Mouse (Mus musculus): ENCODE measurements around the gene Pes1. TPM values are rescaled to one million over a fixed set of nuclear protein-coding genes. Genes with fewer than 3 reads are reported as not detected.
A peak's percentile ranks its signal among the peaks of the same experiment; 100 is the strongest.

Pes1 gene
- polyA plus RNA-seq, 1 experiment from 2014 or later: 75.7 TPM

DNA sequence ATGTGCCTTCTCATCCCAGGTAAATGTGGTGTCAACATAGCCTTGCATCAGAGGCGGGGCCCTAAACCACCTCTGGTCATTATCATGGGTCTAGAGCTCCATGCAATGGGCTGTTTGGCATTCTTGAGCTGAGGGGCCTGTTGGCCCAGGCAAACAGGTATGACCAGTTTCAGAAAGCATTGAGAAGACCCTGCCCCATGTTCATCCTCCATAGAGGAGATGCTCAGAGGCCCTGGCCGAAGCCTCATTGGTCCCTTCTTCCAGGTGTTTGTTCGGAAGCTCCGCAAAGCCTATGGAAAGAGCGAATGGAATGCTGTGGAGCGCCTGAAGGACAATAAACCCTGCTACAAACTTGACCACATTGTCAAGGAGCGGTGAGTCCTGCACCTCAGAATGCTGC, 6.6 kb downstream of the Pes1 start:
- Histone ChIP-seq H3K4me2 (replicated peaks) (no peak overlapping the region), H3K4me3 (no peak overlapping the region), H3K27me3 (replicated peaks) (no peaks in the 10 kb centered on the region), H3K9ac (no peak overlapping the region), H3K27ac (no peak overlapping the region), H3K36me3 (peaks cover 71% of the 10 kb centered on the region), H3K9me3 (no peaks in the 10 kb centered on the region), H3K4me1 (no peaks in the 10 kb centered on the region)
- no peak for ATAC-seq (ENCODE audit: low FRiP score, low read depth)
- WGBS: 95% methylated on average over 7 of the region's 7 CpGs

DNA sequence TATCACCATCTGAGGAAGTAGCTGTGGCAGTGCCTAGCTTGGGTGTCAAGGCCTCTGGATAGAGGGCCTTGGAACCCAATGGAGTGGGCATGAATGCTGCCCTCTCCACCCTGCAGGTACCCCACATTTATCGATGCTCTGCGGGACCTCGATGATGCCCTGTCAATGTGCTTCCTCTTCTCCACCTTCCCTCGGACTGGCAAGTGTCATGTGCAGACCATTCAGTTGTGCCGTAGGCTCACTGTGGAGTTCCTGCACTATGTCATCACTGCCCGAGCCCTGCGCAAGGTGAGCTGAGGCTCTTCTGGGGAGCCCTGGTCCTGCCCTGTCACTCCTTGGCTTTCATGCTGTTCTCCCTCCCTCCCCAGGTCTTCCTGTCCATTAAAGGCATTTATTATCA, 9.3 kb downstream of the Pes1 start:
- H3K27me3 ChIP-seq (replicated peaks): no peaks in the 10 kb centered on the region
- WGBS: 97% methylated on average over 7 of the region's 7 CpGs
- H3K4me3 ChIP-seq: no peak overlapping the region
- H3K9me3 ChIP-seq: no peaks in the 10 kb centered on the region
- no peak overlapping the region for H3K9ac ChIP-seq
- H3K27ac ChIP-seq: no peak overlapping the region
- peaks cover 97% of the 10 kb centered on the region for H3K36me3 ChIP-seq
- no peaks in the 10 kb centered on the region for H3K4me1 ChIP-seq
- no peak overlapping the region for H3K4me2 ChIP-seq (replicated peaks)
- ATAC-seq (ENCODE audit: low FRiP score, low read depth): no peak

DNA sequence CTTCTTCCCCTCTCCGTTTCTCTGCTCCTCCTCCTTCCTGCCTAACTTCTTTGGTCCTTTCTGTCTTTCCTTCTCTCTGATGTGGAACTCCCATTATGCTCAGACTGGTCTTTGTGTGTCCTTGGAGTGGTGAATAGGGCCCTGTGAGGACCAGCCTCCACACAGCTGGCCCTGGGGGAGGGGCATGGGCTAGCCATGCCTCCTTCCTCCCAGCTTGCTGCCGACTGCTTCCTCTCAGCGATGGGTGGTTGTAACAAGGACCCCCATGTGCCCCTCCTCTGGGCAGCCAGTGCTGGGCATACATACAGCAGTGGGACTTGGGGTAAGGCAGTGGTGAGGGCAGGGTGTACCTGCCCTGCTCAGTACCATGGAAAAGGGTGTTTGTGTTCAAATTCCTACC, 10.5 kb downstream of the Pes1 start:
- WGBS: 45% methylated on average over 3 of the region's 3 CpGs
- H3K27ac ChIP-seq: no peak overlapping the region
- ATAC-seq (ENCODE audit: low FRiP score, low read depth): no peak
- H3K4me2 ChIP-seq (replicated peaks): no peak overlapping the region
- H3K9me3 ChIP-seq: no peaks in the 10 kb centered on the region
- no peak overlapping the region for H3K4me3 ChIP-seq
- H3K36me3 ChIP-seq: peaks cover 100% of the 10 kb centered on the region
- no peak overlapping the region for H3K9ac ChIP-seq
- no peaks in the 10 kb centered on the region for H3K4me1 ChIP-seq
- H3K27me3 ChIP-seq (replicated peaks): no peaks in the 10 kb centered on the region

DNA sequence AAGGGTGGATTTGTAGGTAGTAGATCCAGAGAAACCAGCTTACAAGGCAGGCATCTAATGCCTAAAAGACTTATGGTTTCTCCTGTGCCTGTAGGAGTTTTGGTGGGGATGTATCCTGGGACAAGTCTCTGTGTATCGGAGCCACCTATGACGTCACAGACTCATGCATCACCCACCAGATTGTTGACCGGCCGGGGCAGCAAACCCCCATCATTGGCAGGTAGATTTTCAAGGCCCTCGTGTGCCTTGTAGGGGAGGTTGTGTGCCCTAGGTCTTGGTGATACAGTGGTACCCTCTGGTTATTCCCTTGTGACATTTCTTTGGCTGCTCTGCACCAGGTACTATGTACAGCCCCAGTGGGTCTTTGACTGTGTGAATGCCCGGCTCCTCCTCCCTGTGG, 12.9 kb downstream of the Pes1 start, which contains the start of gene 4930556J24Rik:
Gene 4930556J24Rik, minus strand, starts transcription at position 101 of the 400 bp plus-strand sequence.
- Histone ChIP-seq H3K4me2 (replicated peaks) (no peak within 1 kb of the TSS), H3K27ac (no peak within 1 kb of the TSS)

DNA sequence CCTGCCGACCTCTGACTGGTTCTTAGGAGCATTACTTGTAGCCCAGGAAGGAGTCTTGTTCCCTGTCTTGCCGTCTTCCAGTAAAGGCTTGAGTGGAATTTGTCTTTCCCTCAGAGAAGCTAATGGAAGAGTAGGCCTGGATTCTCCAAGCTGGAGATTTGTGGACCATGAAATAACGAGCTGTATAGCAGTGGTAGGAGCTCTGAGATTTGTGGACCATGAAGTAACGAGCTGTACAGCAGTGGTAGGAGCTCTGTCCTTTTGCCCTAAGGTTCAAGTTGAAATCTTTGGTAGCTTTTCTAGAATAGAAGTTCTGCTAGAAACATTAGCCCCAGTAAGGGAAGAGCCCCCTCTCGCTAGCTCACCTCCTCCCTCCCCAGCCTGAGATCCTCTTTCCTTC, 14.6 kb downstream of the Pes1 start:
- no peak for ATAC-seq (ENCODE audit: low FRiP score, low read depth)
- H3K9ac ChIP-seq: no peak overlapping the region
- peaks cover 79% of the 10 kb centered on the region for H3K36me3 ChIP-seq
- no peak overlapping the region for H3K4me2 ChIP-seq (replicated peaks)
- no peak overlapping the region for H3K27ac ChIP-seq
- WGBS: 94% methylated on average over 5 of the region's 5 CpGs
- no peaks in the 10 kb centered on the region for H3K27me3 ChIP-seq (replicated peaks)
- no peak overlapping the region for H3K4me3 ChIP-seq
- H3K9me3 ChIP-seq: no peaks in the 10 kb centered on the region
- H3K4me1 ChIP-seq: peaks cover 5% of the 10 kb centered on the region

More for the DNA sequence above, 12.9 kb downstream of the Pes1 start, which contains the start of gene 4930556J24Rik:
- Histone ChIP-seq H3K4me3 (no peak within 1 kb of the TSS), H3K36me3 (peaks cover 96% of the 10 kb centered on the region), H3K9me3 (no peaks in the 10 kb centered on the region), H3K9ac (no peak within 1 kb of the TSS), H3K4me1 (no peaks in the 10 kb centered on the region), H3K27me3 (replicated peaks) (no peaks in the 10 kb centered on the region)
- WGBS: 95% methylated on average over 6 of the region's 6 CpGs
- ATAC-seq (ENCODE audit: low FRiP score, low read depth): no peak

DNA sequence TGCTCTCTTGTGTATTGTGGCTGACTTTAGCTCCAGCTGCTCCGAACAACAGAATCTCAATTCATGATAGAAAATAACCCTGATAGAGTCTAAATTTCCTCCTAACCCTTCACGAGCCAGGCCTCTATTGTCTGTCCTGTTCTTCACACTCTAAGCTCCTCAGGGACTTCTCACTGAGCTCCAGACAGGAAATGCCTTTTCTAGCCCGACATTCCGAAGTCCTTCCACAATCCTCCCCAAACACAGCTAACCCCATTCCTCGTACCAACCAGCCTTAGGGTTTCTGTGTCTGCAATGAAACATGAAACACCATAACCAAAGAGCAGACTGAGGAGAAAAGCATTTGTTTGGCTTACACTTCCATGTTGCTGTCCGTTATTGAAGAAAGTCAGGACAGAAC, 17.8 kb downstream of the Pes1 start:
- peaks cover 15% of the 10 kb centered on the region for H3K4me1 ChIP-seq
- H3K27ac ChIP-seq: no peak overlapping the region
- ATAC-seq (ENCODE audit: low FRiP score, low read depth): no peak
- peaks cover 10% of the 10 kb centered on the region for H3K27me3 ChIP-seq (replicated peaks)
- WGBS: 79% methylated on average over 6 of the region's 6 CpGs
- no peak overlapping the region for H3K9ac ChIP-seq
- H3K36me3 ChIP-seq: peaks cover 48% of the 10 kb centered on the region
- no peak overlapping the region for H3K4me2 ChIP-seq (replicated peaks)
- H3K9me3 ChIP-seq: no peaks in the 10 kb centered on the region
- H3K4me3 ChIP-seq: no peak overlapping the region

DNA sequence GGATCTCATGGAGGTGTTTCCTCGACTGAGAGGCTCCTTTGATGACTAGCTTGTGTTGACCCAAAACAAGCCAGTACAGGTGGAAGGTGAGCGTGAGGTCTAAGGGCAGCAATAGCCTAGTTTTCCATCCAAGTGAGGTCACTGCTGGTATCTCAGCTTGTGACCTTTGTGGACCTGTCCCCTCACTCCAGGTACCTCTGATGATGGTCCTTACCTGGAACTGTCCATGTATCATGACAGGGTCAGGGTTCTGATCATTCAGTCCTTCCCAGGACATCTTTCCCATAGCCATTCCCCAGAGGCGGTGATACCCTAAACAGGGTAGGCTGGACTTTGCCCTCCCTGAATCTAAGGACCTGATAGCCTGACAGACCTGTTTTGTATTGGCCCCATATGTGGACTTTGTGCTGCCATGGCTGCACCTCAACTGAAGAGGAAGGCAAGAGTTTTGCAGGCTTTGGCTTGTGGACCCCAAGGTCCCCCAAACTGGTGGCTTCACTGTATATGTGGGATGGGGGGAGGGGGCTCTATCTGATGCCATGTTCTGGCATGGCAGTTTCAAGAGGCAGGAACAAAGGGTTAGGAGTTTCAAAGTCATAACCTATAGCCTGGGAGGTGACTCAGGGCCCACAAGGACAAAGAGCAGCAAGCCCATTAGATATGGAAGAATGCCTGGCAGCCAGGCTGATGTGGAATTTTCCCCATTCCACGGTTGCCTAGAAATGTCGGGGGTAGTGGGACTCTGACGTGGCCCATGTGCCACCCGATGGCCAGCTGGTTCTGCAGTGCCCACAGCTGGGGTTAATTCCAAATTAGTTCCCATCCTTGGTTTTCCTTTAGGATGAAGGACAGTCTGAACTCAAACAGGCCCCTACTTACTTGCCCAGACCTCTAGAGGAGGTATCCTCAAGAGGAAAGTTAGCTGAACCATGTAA, 18.8 kb downstream of the Pes1 start:
- Histone ChIP-seq H3K4me3 (no peak overlapping the region), H3K9ac (no peak overlapping the region), H3K4me1 (peaks cover 15% of the 10 kb centered on the region), H3K9me3 (no peaks in the 10 kb centered on the region), H3K36me3 (peaks cover 38% of the 10 kb centered on the region), H3K27ac (no peak overlapping the region), H3K27me3 (replicated peaks) (peaks cover 10% of the 10 kb centered on the region), H3K4me2 (replicated peaks) (peak overlapping the region; percentile 78)
- 71% methylated on average over 7 of the region's 7 CpGs for WGBS
- ATAC-seq (ENCODE audit: low FRiP score, low read depth): no peak

DNA sequence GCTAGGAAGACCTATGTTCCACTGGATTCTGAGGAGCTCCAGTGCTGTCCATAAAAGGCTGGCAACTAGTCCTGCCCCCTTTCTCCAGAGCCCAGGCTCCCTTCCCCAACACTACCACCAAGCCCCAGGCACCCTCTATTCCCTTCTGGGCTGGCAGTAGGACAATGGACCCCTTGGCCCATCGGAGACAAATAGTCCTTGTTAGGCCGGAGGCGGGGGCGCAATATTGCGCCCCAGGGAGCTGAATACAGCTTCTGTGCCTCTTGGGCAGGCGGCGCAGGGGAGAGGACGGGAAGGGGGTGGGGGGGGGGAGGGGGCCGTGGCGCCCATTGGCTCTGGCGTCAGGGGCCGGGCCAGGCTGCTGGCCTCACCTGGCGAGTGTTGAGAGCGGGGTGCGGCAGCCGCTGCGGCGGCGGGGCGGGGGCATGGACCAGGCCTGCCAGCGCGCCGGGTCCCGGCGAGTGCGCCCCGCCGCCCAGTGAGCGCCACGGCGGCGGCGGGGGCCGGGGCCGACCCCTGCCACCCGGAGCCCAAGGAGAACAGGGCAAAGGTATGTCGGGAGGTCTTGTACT, 19.6 kb downstream of the Pes1 start, which contains the start of gene Gal3st1:
Gene Gal3st1, plus strand, starts transcription at position 346 of the 572 bp plus-strand sequence.
- Histone ChIP-seq H3K4me1 (peaks cover 15% of the 10 kb centered on the region), H3K27ac (no peak within 1 kb of the TSS), H3K4me3 (peak within 1 kb of the TSS; percentile 37), H3K9ac (peak within 1 kb of the TSS; percentile 56), H3K4me2 (replicated peaks) (peak within 1 kb of the TSS; percentile 78), H3K27me3 (replicated peaks) (peaks cover 10% of the 10 kb centered on the region), H3K36me3 (peaks cover 30% of the 10 kb centered on the region), H3K9me3 (no peaks in the 10 kb centered on the region)
- WGBS: 1% methylated on average over 34 of the region's 37 CpGs
- ATAC-seq (ENCODE audit: low FRiP score, low read depth): peak; percentile 51

DNA sequence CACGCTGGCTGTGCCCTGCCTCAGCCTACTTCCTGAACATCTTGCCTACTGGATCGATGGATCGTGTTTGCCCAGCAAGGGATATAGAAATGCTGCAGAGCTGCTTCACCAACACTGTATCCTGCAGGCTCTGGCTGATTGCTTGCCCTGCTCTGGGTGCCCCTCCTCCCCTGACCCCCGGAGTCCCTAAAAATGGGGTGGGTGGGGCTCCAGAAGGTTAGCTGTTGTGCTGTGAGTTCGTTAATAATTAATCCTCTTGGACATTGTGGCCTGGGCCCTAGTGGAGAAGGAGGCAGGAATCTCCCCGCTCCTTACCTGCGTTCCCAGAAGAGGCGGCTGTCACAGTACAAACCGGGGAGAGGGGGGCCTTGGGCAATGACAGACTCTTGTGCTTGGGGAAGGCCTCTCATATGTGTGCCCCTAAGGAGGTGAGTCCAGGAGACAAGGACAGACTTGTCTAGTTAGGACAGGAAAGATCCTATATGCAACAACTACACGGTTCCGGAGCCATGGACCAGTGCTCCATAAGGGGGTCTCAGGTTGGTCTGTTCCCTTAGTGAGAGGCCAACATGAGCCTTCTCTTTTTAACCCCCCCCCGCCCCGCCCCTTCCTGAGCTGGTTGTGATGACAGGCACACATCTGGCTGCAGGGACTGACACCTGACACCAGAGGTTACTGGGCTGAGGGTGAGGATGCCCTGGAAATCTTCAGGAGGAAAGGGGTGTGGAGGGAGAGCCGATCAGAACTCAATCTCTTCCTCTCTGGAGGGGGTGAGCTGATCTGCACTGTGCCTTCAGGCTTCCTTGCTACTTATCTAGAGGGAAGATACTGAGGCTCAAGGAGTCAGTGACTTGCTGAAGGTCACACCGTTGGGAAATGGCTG, 20.3 kb downstream of the Pes1 start:
- WGBS: 8% methylated on average over 15 of the region's 15 CpGs
- Histone ChIP-seq H3K27me3 (replicated peaks) (peaks cover 10% of the 10 kb centered on the region), H3K9ac (peak overlapping the region; percentile 56), H3K4me2 (replicated peaks) (peak overlapping the region; percentile 78), H3K4me3 (peak overlapping the region; percentile 37), H3K9me3 (no peaks in the 10 kb centered on the region), H3K27ac (no peak overlapping the region), H3K36me3 (peaks cover 22% of the 10 kb centered on the region), H3K4me1 (peaks cover 15% of the 10 kb centered on the region)
- peak; percentile 54 for ATAC-seq (ENCODE audit: low FRiP score, low read depth)

DNA sequence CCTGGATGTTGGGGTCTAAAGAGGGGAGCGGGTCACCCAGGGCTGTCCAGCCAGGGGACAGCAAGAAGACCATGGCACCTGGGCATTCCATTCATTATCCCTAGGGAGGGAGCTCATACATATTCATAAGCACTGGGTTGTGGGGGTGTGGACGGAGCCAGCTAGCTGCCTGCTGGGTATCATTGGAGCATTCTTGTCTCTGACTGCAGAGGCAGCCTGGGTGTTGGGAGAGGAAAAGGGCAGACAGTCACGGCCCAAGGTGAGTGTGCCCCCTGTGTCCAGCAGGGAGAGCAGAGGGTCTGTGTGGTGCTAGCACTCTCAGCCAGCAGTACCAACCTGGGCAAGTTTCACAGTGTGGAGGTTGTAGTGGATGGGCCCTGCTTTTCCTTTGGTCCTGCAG, 26.0 kb downstream of the Pes1 start:
- Histone ChIP-seq H3K4me3 (no peak overlapping the region), H3K27me3 (replicated peaks) (no peaks in the 10 kb centered on the region), H3K9me3 (no peaks in the 10 kb centered on the region), H3K4me1 (no peaks in the 10 kb centered on the region), H3K27ac (no peak overlapping the region), H3K9ac (no peak overlapping the region), H3K4me2 (replicated peaks) (no peak overlapping the region), H3K36me3 (no peaks in the 10 kb centered on the region)
- ATAC-seq (ENCODE audit: low FRiP score, low read depth): no peak
- WGBS: 50% methylated on average over 3 of the region's 3 CpGs

DNA sequence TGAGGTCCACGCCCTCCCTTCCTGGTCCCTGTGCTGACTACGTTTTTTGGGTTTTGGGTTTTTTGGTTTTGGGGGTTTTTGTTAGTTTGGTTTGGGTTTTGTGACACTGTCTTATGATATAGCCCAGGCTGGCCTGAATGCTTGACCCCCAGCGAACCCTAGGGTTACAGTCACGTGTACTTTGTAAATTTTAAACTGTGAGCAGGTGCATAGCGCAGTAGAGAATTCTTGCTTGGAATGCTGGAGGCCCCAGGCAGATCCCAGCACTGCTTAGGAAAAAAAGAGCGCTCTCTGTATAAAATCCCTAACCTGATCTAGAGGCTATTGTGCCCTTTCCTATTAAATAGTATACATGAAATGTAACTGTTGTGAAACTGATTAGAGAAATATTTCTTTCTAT, 29.4 kb downstream of the Pes1 start:
- no peak overlapping the region for H3K4me3 ChIP-seq
- 73% methylated on average over 6 of the region's 6 CpGs for WGBS
- H3K9ac ChIP-seq: no peak overlapping the region
- ATAC-seq (ENCODE audit: low FRiP score, low read depth): no peak
- H3K4me1 ChIP-seq: 0 out of 2 replicates have a peak, but pooled peaks cover 2% of the 10 kb centered on the region
- no peaks in the 10 kb centered on the region for H3K9me3 ChIP-seq
- H3K36me3 ChIP-seq: no peaks in the 10 kb centered on the region
- H3K27ac ChIP-seq: no peak overlapping the region
- peaks cover 19% of the 10 kb centered on the region for H3K27me3 ChIP-seq (replicated peaks)
- H3K4me2 ChIP-seq (replicated peaks): no peak overlapping the region

DNA sequence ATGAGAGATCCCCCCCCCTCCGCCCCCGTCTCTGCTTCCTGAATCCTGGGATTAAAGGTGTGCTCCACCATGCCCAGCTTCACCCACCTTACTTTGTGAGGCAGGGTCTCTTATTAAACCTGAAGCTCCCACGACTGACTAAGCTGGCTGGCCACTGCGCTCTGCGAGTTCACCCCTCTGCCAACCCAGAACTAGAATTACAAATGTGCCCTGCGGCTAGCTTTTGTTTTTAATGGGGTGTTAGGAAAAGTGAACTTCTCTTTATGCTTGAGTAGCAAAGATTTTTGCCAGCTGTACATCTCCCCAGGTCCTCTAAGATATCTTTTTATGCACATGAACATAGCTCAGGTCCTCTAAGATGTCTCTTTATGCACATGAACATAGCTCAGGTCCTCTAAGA, 30.1 kb downstream of the Pes1 start:
- no peaks in the 10 kb centered on the region for H3K36me3 ChIP-seq
- peaks cover 26% of the 10 kb centered on the region for H3K27me3 ChIP-seq (replicated peaks)
- ATAC-seq (ENCODE audit: low FRiP score, low read depth): no peak
- H3K4me3 ChIP-seq: no peak overlapping the region
- no peak overlapping the region for H3K4me2 ChIP-seq (replicated peaks)
- no peak overlapping the region for H3K27ac ChIP-seq
- 81% methylated on average over 6 of the region's 6 CpGs for WGBS
- H3K9ac ChIP-seq: no peak overlapping the region
- 0 out of 2 replicates have a peak, but pooled peaks cover 8% of the 10 kb centered on the region for H3K4me1 ChIP-seq
- no peaks in the 10 kb centered on the region for H3K9me3 ChIP-seq

All from neural tube, embryonic 12.5 days (tissue).